Mouse (Mus musculus) inflammation-experienced regulatory T-cells (primary cell): ENCODE results near the gene Fpr3. TPM values are rescaled to one million over a fixed set of nuclear protein-coding genes. Genes with fewer than 3 reads are reported as not detected.

Source experiments
- polyA plus RNA-seq, 2 experiments: library from polyadenylated mRNA; unstranded; fragments of 100-300 nt; shearing (Covaris generic); gene quantifications; one replicate each; pipeline ENCODE4 v1.2.1; 2017

The Fpr3 gene
- polyA plus RNA-seq: under 1 TPM; 0.12 to 0.49 TPM

GRCm38 (mm10) chr17:17887774-17888248, at the start of gene Fpr3, which contains the start of gene Fpr2:
TSS of gene Fpr3 (plus strand) at chr17:17887852.
TSS of gene Fpr2 (plus strand) at chr17:17887824.

GRCm38 (mm10) chr17:17855064-17855838, 32.4 kb upstream of the Fpr3 start, which contains the start of gene Has1:
TSS of gene Has1 (minus strand) at chr17:17855205.

GRCm38 (mm10) chr17:17883840-17884239, 3.8 kb upstream of the Fpr3 start, which contains the start of gene Fpr1:
TSS of gene Fpr1 (minus strand) at chr17:17883940.

Other genes with a start within 250 kb of the Fpr3 start
- gene Vmn2r90, start 184.1 kb upstream of the Fpr3 start, polyA plus RNA-seq: under 1 TPM; 0.06 to 0.17 TPM
- gene Spaca6, start 60.7 kb upstream of the Fpr3 start, polyA plus RNA-seq: 1 to 10 TPM; 3.1 to 5.0 TPM
- gene Has1, start 32.6 kb upstream of the Fpr3 start, polyA plus RNA-seq: under 1 TPM in 1 of 2 experiments, not detected in 1; 0.12 TPM
- gene Fpr1, start 3.9 kb upstream of the Fpr3 start, polyA plus RNA-seq: 1 to 10 TPM in 1 of 2 experiments, not detected in 1; 1.3 TPM
- 1 to 10 TPM in 1 of 2 experiments, under 1 TPM in 1; 0.13 to 2.6 TPM for gene Fpr2, start within 50 bp of the Fpr3 start, polyA plus RNA-seq
- not detected for gene Fpr-rs4, start 133.9 kb downstream of the Fpr3 start, polyA plus RNA-seq
- under 1 TPM; 0.07 to 0.13 TPM for gene Vmn2r124, start 161.6 kb downstream of the Fpr3 start, polyA plus RNA-seq
- under 1 TPM in 1 of 2 experiments, not detected in 1; 0.07 TPM for gene Vmn2r91, start 197.2 kb downstream of the Fpr3 start, polyA plus RNA-seq